Mouse (Mus musculus): ENCODE results near the gene Ank. TPM values are rescaled to one million over a fixed set of nuclear protein-coding genes. Genes with fewer than 3 reads are reported as not detected.

The Ank gene
- polyA plus RNA-seq, 1 experiment from 2014 or later: 9.3 TPM

GRCm38 (mm10) chr15:27594973-27595372 lies 128.5 kb downstream of the Ank start:
- no peak for DNase-seq (ENCODE audit: low spot score)
- H3K4me3 ChIP-seq (ENCODE audit: low read depth, low read length): no peak overlapping the region
- H3K36me3 ChIP-seq (ENCODE audit: insufficient read depth, low read length): peaks cover 12% of the 10 kb centered on the region; the same call in 1 of the 2 replicates
- no peaks in the 10 kb centered on the region for H3K27me3 ChIP-seq (replicated peaks; ENCODE audit: insufficient read depth, low read length)
- no peaks in the 10 kb centered on the region for H3K4me1 ChIP-seq (ENCODE audit: insufficient read depth, low read depth, low read length)
- no peak overlapping the region for H3K9ac ChIP-seq (replicated peaks; ENCODE audit: low read depth)
- H3K4me2 ChIP-seq (replicated peaks; ENCODE audit: low read depth, low read length): no peak overlapping the region
- H3K9me3 ChIP-seq (ENCODE audit: low read length): no peaks in the 10 kb centered on the region
- peak overlapping the region; percentile 51; the same call in 1 of the 2 replicates for H3K27ac ChIP-seq (ENCODE audit: low read length)
- TF ChIP-seq CTCF (IDR thresholded peaks at IDR 0.05) (no peak), EP300 (IDR thresholded peaks at IDR 0.05) (no peak)
- peak; percentile 33; the same call in 1 of the 2 replicates for ATAC-seq
- WGBS: 33% methylated on average over 4 of the region's 4 CpGs

GRCm38 (mm10) chr15:27595560-27595959 lies 129.1 kb downstream of the Ank start:
- no peaks in the 10 kb centered on the region for H3K4me1 ChIP-seq (ENCODE audit: insufficient read depth, low read depth, low read length)
- H3K4me3 ChIP-seq (ENCODE audit: low read depth, low read length): no peak overlapping the region
- no peaks in the 10 kb centered on the region for H3K9me3 ChIP-seq (ENCODE audit: low read length)
- DNase-seq (ENCODE audit: low spot score) (no peak), ATAC-seq (peak; percentile 73)
- peaks cover 12% of the 10 kb centered on the region; the same call in 1 of the 2 replicates for H3K36me3 ChIP-seq (ENCODE audit: insufficient read depth, low read length)
- no peak overlapping the region for H3K9ac ChIP-seq (replicated peaks; ENCODE audit: low read depth)
- H3K27ac ChIP-seq (ENCODE audit: low read length): peak overlapping the region; percentile 51
- WGBS: 49% methylated on average over 8 of the region's 8 CpGs
- no peaks in the 10 kb centered on the region for H3K27me3 ChIP-seq (replicated peaks; ENCODE audit: insufficient read depth, low read length)
- TF ChIP-seq CTCF (IDR thresholded peaks at IDR 0.05) (no peak; the same call in 1 of the 2 replicates), EP300 (IDR thresholded peaks at IDR 0.05) (no peak)
- no peak overlapping the region for H3K4me2 ChIP-seq (replicated peaks; ENCODE audit: low read depth, low read length)

DNA sequence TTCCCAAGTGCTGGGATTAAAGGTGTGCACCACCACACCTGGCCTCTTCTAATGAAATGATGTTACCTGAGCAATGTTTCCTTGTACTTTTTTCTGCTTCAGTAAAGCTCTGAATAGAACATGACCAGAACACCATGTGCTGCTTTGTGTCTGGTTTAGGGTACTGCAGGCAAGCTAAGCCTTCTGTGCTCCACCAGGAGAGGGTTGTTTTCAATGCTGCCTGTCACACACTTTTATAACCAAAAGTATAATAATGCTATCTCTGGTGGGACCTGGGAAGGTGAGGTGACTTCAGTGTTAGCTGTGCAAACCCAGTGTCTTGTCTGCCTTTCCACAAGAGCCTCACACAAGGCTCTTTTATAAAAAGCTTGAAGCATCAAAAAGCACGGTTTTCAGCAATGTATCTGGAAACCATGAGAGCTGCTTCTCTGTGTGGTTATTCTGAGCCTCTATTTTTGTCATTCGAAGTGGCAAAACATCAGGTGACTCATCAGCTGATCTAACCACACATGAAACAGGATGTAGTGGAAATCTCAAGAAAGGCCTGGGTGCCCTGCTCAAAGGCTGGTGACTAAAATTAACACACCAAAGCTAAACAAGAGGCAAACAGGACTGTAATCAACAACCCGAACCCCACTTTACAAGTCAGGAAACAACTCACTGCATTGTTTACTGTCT lies 130.1 kb downstream of the Ank start:
- no peak; the same call in 1 of the 2 replicates for ATAC-seq

GRCm38 (mm10) chr15:27597516-27597915 lies 131.0 kb downstream of the Ank start:
- WGBS: 77% methylated on average over 4 of the region's 4 CpGs

More for the DNA sequence above, 130.1 kb downstream of the Ank start:
- Histone ChIP-seq H3K27me3 (replicated peaks; ENCODE audit: insufficient read depth, low read length) (no peaks in the 10 kb centered on the region), H3K9ac (replicated peaks; ENCODE audit: low read depth) (no peak overlapping the region), H3K4me2 (replicated peaks; ENCODE audit: low read depth, low read length) (no peak overlapping the region), H3K4me1 (ENCODE audit: insufficient read depth, low read depth, low read length) (no peaks in the 10 kb centered on the region), H3K36me3 (ENCODE audit: insufficient read depth, low read length) (peaks cover 12% of the 10 kb centered on the region; the same call in 1 of the 2 replicates), H3K9me3 (ENCODE audit: low read length) (no peaks in the 10 kb centered on the region), H3K4me3 (ENCODE audit: low read depth, low read length) (no peak overlapping the region), H3K27ac (ENCODE audit: low read length) (no peak overlapping the region)
- peak; percentile 35 for DNase-seq (ENCODE audit: low spot score)
- TF ChIP-seq EP300 (IDR thresholded peaks at IDR 0.05) (no peak), CTCF (IDR thresholded peaks at IDR 0.05) (peak; percentile 7; the same call in 1 of the 2 replicates)
- 47% methylated on average over 3 of the region's 3 CpGs for WGBS

GRCm38 (mm10) chr15:27598786-27599385 lies 132.4 kb downstream of the Ank start:
- Histone ChIP-seq H3K36me3 (ENCODE audit: insufficient read depth, low read length) (0 out of 2 replicates have a peak, but pooled peaks cover 4% of the 10 kb centered on the region), H3K4me3 (ENCODE audit: low read depth, low read length) (no peak overlapping the region), H3K4me2 (replicated peaks; ENCODE audit: low read depth, low read length) (no peak overlapping the region), H3K9me3 (ENCODE audit: low read length) (no peaks in the 10 kb centered on the region), H3K27me3 (replicated peaks; ENCODE audit: insufficient read depth, low read length) (no peaks in the 10 kb centered on the region), H3K9ac (replicated peaks; ENCODE audit: low read depth) (no peak overlapping the region), H3K4me1 (ENCODE audit: insufficient read depth, low read depth, low read length) (no peaks in the 10 kb centered on the region), H3K27ac (ENCODE audit: low read length) (no peak overlapping the region)
- ATAC-seq: no peak
- DNase-seq (ENCODE audit: low spot score): no peak
- TF ChIP-seq CTCF (IDR thresholded peaks at IDR 0.05) (no peak), EP300 (IDR thresholded peaks at IDR 0.05) (no peak)
- WGBS: 85% methylated on average over 13 of the region's 13 CpGs

More at GRCm38 (mm10) chr15:27597516-27597915, 131.0 kb downstream of the Ank start:
- H3K9ac ChIP-seq (replicated peaks; ENCODE audit: low read depth): no peak overlapping the region
- TF ChIP-seq CTCF (IDR thresholded peaks at IDR 0.05): no peak
- TF ChIP-seq EP300 (IDR thresholded peaks at IDR 0.05): no peak
- peaks cover 12% of the 10 kb centered on the region; the same call in 1 of the 2 replicates for H3K36me3 ChIP-seq (ENCODE audit: insufficient read depth, low read length)
- no peaks in the 10 kb centered on the region for H3K4me1 ChIP-seq (ENCODE audit: insufficient read depth, low read depth, low read length)
- DNase-seq (ENCODE audit: low spot score) (no peak), ATAC-seq (no peak)
- no peak overlapping the region for H3K27ac ChIP-seq (ENCODE audit: low read length)
- no peak overlapping the region for H3K4me2 ChIP-seq (replicated peaks; ENCODE audit: low read depth, low read length)
- H3K27me3 ChIP-seq (replicated peaks; ENCODE audit: insufficient read depth, low read length): no peaks in the 10 kb centered on the region
- H3K9me3 ChIP-seq (ENCODE audit: low read length): no peaks in the 10 kb centered on the region
- H3K4me3 ChIP-seq (ENCODE audit: low read depth, low read length): no peak overlapping the region

GRCm38 (mm10) chr15:27600524-27600923 lies 134.0 kb downstream of the Ank start:
- H3K4me1 ChIP-seq (ENCODE audit: insufficient read depth, low read depth, low read length): no peaks in the 10 kb centered on the region
- H3K27me3 ChIP-seq (replicated peaks; ENCODE audit: insufficient read depth, low read length): no peaks in the 10 kb centered on the region
- 64% methylated on average over 5 of the region's 5 CpGs for WGBS
- no peak overlapping the region for H3K4me2 ChIP-seq (replicated peaks; ENCODE audit: low read depth, low read length)
- ATAC-seq: peak; percentile 67
- 0 out of 2 replicates have a peak, but pooled peaks cover 4% of the 10 kb centered on the region for H3K36me3 ChIP-seq (ENCODE audit: insufficient read depth, low read length)
- DNase-seq (ENCODE audit: low spot score): peak; percentile 62
- H3K27ac ChIP-seq (ENCODE audit: low read length): no peak overlapping the region
- TF ChIP-seq CTCF (IDR thresholded peaks at IDR 0.05): no peak
- no peak for TF ChIP-seq EP300 (IDR thresholded peaks at IDR 0.05)
- H3K4me3 ChIP-seq (ENCODE audit: low read depth, low read length): no peak overlapping the region
- no peak overlapping the region for H3K9ac ChIP-seq (replicated peaks; ENCODE audit: low read depth)
- H3K9me3 ChIP-seq (ENCODE audit: low read length): no peaks in the 10 kb centered on the region
